Mouse (Mus musculus) T-helper 1 cell (primary cell): ENCODE measurements around the gene Fahd2a.

Experiments
- in situ Hi-C: fragments of 300-600 bp; cut with MboI, MseI; formaldehyde crosslinking; loops from one replicate; pipeline ENCODE4 v1.15.1; 2025; ENCODE audit warnings: high pct_unique_total_duplicates

Fahd2a gene

GRCm38 (mm10) chr2:127444055-127444789 is at the start of gene Fahd2a:
Fahd2a (minus strand) TSS chr2:127444565.
- in situ Hi-C loops, result loop anchor here (25.0 kb wide), 1 partner anchor 157 kb away; no protein-coding TSS in a partner anchor

GRCm38 (mm10) chr2:127484476-127485170 is 40.3 kb upstream of the Fahd2a start:
- in situ Hi-C loops, result no loop called here

DNA sequence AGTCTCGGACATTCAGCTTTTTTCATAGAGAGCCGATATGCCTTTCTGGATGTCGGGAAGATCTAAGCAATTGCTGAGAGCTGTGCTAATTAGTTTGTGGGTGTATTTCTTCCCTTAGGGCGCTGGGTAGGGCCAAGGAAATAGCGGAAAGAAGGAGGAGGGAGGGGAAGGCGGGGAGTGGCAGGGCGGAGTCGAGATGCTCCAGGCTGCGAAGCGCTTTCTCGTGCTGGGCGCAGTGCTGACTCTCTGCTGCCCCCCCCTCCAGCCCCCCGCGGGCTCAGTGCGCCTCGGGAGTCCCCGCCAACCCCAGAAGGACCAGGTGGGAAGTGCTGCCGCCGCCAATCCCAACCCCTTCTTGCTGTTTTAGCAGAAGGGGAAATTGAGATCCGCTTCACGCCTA is 38.6 kb upstream of the Fahd2a start:
- in situ Hi-C loops, result no loop called here

GRCm38 (mm10) chr2:127482533-127482911 is 38.2 kb upstream of the Fahd2a start:
- in situ Hi-C loops, result no loop called here

GRCm38 (mm10) chr2:127481841-127482532 is 37.6 kb upstream of the Fahd2a start:
- in situ Hi-C loops, result no loop called here

DNA sequence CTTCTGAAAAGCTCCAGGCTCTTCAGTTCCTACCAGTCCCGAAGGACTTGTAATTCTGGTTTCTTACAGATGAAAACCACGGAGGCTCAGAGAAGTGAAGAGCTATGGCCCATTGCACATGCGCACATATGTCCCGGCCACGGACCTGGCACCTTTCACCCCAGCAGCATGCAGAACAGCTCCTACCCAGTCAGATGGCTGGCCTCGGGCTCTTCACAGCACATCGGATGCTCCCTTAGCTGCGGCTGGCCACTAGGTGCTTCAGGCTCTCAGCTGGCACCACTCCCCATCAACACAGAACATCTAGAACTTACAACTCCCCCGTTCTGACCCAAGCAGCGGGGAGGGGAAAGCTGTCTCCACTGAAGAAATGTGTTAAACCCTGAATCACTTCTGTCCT is 35.4 kb upstream of the Fahd2a start:
- in situ Hi-C loops, result no loop called here

DNA sequence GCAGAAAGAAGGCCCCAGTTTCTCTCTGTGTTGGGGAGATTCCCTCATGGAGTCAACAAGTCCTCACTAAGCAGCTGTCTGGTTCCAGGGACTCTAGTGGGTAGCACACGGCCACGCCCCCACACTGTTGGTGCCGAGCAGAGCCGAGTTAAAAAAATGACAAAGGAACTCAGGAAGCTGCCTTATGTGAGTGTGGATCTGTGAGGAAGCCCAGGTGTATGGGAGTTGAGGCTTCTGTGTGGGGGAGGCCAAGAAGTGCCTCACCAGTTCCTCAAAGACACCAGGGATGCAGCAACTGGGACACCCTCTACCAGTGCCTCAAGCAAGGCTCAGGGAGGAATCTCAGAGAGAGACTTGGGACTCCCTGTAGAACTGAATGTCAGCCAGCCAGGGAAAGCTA is 34.8 kb upstream of the Fahd2a start:
- in situ Hi-C loops, result no loop called here

- in situ Hi-C loops, result no loop called here
Measured at GRCm38 (mm10) chr2:127472279-127472678, 27.9 kb upstream of the Fahd2a start.

- in situ Hi-C loops, result no loop called here
Measured at GRCm38 (mm10) chr2:127471281-127471680, 26.9 kb upstream of the Fahd2a start.

- in situ Hi-C loops, result no loop called here
Measured at GRCm38 (mm10) chr2:127470661-127471060, 26.3 kb upstream of the Fahd2a start.

DNA sequence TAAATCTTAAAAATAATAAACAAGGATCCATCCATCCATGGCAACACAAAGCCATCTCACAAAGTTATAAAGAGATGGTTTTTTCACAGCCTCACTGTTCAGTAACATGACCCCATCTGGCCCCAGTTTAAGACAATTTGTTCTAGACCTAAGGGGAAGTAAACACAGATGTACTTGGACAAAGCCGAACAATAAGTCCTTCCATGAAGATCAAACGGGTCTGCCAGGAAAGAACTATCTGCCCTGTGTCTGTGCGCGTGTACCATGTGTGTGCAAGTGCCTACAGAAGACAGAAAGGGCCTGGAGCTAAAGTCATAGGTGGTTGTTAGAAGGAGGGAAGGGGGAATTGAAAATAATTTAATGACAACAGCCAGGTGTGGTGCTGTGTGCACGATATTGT is 25.8 kb upstream of the Fahd2a start:
- in situ Hi-C loops, result no loop called here

- in situ Hi-C loops, result loop anchor here (5.0 kb wide), 1 partner anchor 35 kb away; no protein-coding TSS in a partner anchor
Measured at GRCm38 (mm10) chr2:127462314-127462713, 17.9 kb upstream of the Fahd2a start.

- in situ Hi-C loops, result loop anchor here (5.0 kb wide), 1 partner anchor 36 kb away; no protein-coding TSS in a partner anchor
Measured at GRCm38 (mm10) chr2:127461351-127461750, 17.0 kb upstream of the Fahd2a start.

DNA sequence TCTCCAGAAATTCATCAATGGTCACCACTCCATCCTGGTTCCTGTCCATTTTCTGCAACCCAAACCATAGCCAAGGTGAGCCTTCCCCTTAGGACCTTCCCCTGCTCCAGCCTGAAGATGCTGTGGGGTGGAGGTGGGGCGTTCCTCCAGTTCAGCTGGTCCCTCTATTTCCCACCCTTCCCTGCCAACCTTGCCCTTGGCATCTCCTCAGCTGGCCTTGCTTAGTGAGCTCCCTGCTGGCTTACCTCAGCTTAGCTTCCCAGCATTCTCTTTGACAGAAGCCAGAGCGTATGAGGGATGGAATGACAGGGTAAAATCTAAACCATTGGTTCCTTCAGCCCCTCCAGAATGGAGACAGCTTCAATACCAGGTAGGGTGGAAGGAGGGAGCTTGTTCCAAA is 15.0 kb upstream of the Fahd2a start:
- in situ Hi-C loops, result no loop called here

DNA sequence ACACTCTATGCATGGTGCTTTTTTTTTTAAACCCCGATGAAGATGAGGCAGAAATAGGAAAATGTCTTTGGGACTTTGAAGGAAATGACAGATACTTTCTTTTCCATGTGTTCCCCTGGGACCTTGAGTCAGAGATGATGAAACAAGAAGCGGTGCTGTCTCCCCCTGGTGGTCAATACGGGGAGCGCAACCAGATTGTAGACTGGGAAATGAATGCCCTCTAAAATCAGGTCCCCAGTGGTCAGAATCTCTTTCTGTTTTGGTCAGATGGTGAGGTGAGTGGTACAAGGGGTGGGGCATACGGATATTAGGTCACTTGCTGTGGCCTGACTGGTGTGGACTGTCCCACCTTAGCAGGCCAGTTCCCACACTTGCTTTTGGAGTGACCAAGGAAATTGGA is 9.4 kb upstream of the Fahd2a start:
- in situ Hi-C loops, result no loop called here

- in situ Hi-C loops, result no loop called here
Measured at GRCm38 (mm10) chr2:127453141-127453540, 8.8 kb upstream of the Fahd2a start.

DNA sequence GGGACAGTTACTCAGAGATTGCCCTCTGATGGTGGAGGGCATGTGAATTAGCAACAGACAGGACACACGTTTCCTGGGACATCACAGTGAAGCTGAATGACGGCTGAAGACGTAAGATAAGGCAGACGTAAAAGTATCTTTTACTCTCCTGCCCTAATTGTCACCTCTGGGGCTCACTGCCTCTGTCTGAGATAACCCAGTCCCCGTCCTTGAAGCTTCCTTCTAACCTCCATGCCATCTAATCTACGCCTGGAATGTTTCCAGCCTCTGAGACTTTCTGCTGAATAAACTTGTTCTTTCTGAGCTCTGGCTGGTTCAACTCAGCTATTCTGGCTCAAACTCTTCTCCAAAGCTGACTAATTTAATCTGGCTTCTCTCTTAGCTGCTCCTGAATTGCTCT is 7.4 kb upstream of the Fahd2a start:
- in situ Hi-C loops, result no loop called here

DNA sequence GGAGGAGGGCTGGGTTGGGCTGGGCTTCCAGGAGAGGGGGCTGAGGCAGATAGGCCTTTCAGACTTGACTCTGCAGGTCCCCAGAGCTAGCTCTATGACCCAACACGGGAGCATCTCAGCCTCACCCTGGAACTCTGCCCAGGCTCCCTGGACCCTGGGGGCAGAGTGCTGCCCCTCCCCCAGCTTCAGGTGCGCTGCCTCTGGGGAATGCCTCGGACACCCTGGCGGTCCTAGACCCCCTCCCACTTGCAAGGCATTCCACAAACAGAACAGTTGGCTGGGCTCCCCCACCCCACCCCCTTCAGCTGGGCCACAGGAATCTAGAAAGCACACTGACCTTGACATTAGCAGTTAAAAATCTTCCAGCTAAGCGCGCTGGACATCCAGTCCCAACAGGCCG is 5.3 kb upstream of the Fahd2a start:
- in situ Hi-C loops, result loop anchor here (25.0 kb wide), 1 partner anchor 162 kb away; no protein-coding TSS in a partner anchor

GRCm38 (mm10) chr2:127446847-127447246 is 2.5 kb upstream of the Fahd2a start:
- in situ Hi-C loops, result loop anchor here (25.0 kb wide), 1 partner anchor 160 kb away; no protein-coding TSS in a partner anchor

- in situ Hi-C loops, result loop anchor here (25.0 kb wide), 1 partner anchor 150 kb away; no protein-coding TSS in a partner anchor
Measured at GRCm38 (mm10) chr2:127437697-127438096, 6.7 kb downstream of the Fahd2a start.

GRCm38 (mm10) chr2:127435554-127435953 is 8.8 kb downstream of the Fahd2a start:
- in situ Hi-C loops, result loop anchor here (25.0 kb wide), 1 partner anchor 148 kb away; no protein-coding TSS in a partner anchor

DNA sequence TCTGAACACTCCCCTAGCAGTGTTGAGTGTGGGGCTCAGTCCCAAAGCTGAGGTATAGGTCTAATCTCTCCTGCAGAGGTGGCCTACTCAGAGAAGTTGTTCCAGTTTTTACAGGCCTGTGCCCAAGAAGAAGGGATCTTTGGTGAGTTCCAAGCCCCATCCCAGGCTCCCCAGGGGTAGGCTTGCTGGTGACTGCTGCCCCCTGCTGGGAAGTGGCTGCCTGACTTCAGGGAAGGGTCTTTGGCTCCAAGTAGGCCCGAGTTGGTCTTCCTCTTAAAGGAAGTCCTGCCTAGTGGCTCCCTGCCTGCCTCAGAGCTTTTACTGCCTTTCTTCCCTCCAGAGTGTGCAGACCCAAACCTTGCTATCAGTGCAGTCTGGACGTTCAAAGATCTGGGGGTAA is 9.2 kb downstream of the Fahd2a start:
- in situ Hi-C loops, result loop anchor here (25.0 kb wide), 1 partner anchor 148 kb away; no protein-coding TSS in a partner anchor
